Mouse (Mus musculus) kidney, embryonic 14.5 days (tissue): ENCODE measurements around the gene Pgd. TPM values are rescaled to one million over a fixed set of nuclear protein-coding genes. Genes with fewer than 3 reads are reported as not detected.

Experiments used
- ATAC-seq: fragments of 200-750 bp; cut with Nextera tagmentation; 2 replicates; pipeline ENCODE4 v1.8.0; 2017; ENCODE audit warnings: moderate number of reproducible peaks, mild to moderate bottlenecking, moderate TSS enrichment, moderate library complexity; ENCODE audit not compliant: low FRiP score, low TSS enrichment
- H3K27ac ChIP-seq: fragments of 300-500 bp; sonication (generic); 2 replicates; pipeline ENCODE4 v1.5.1; 2014; ENCODE audit warnings: low read depth, mild to moderate bottlenecking, low read length, moderate library complexity, mixed read lengths
- H3K27me3 ChIP-seq: fragments of 300-500 bp; sonication (generic); 2 replicates; pipeline ENCODE4 v1.6.1; 2014; ENCODE audit warnings: mild to moderate bottlenecking, low read length; ENCODE audit not compliant: control insufficient read depth, insufficient read depth
- H3K36me3 ChIP-seq: fragments of 300-500 bp; sonication (generic); 2 replicates; pipeline ENCODE4 v1.6.1; 2014; ENCODE audit warnings: low read length, mixed read lengths; ENCODE audit not compliant: control insufficient read depth, insufficient read depth
- H3K4me1 ChIP-seq: fragments of 300-500 bp; sonication (generic); 2 replicates; pipeline ENCODE4 v1.6.1; 2014; ENCODE audit warnings: low read length, mixed read lengths; ENCODE audit not compliant: control insufficient read depth, insufficient read depth
- H3K4me2 ChIP-seq: fragments of 300-500 bp; sonication (generic); replicated peaks from 2 replicates; pipeline ENCODE4 v1.6.1; 2014; ENCODE audit warnings: low read depth, mild to moderate bottlenecking, low read length
- H3K4me3 ChIP-seq: fragments of 300-500 bp; sonication (generic); 2 replicates; pipeline ENCODE4 v1.5.1; 2014; ENCODE audit warnings: mild to moderate bottlenecking, low read length
- H3K9ac ChIP-seq: fragments of 300-500 bp; sonication (generic); 2 replicates; pipeline ENCODE4 v1.6.1; 2014; ENCODE audit warnings: low read depth, mild to moderate bottlenecking, low read length, moderate library complexity
- H3K9me3 ChIP-seq: fragments of 300-500 bp; sonication (generic); 2 replicates; pipeline ENCODE4 v1.6.1; 2016; ENCODE audit warnings: low read length; ENCODE audit not compliant: control insufficient read depth
- WGBS: fragments of 180-500 bp; shearing (Covaris S2); extraction: QIAGEN DNeasy Blood & Tissue Kit; methylation state at CpG from one replicate; pipeline ENCODE4 v1.1.7; 2014; 5-methylcytosine and 5-hydroxymethylcytosine counted together
- polyA plus RNA-seq: library from polyadenylated mRNA; unstranded; fragments of >200 nt; fragmentation: Nextera tagmentation; extraction: Ambion mirVana; gene quantifications from 2 replicates; pipeline ENCODE4 v1.2.1, GENCODE M21; 2014

Gene Pgd
- polyA plus RNA-seq, 1 experiment from 2014 or later, result 53.6 TPM

- H3K9me3 ChIP-seq, result no peaks in the 10 kb centered on the region
- H3K27me3 ChIP-seq, result no peaks in the 10 kb centered on the region
- 93% methylated on average over 7 of the region's 7 CpGs for WGBS
- no peak overlapping the region for H3K4me3 ChIP-seq
- peaks cover 39% of the 10 kb centered on the region for H3K36me3 ChIP-seq
- H3K4me2 ChIP-seq, result no peak overlapping the region
- no peak overlapping the region for H3K27ac ChIP-seq
- H3K4me1 ChIP-seq, result no peaks in the 10 kb centered on the region
- H3K9ac ChIP-seq, result no peak overlapping the region
- ATAC-seq, result no peak
Measured at GRCm38 (mm10) chr4:149191103-149191502, 24.5 kb upstream of the Pgd start.

DNA sequence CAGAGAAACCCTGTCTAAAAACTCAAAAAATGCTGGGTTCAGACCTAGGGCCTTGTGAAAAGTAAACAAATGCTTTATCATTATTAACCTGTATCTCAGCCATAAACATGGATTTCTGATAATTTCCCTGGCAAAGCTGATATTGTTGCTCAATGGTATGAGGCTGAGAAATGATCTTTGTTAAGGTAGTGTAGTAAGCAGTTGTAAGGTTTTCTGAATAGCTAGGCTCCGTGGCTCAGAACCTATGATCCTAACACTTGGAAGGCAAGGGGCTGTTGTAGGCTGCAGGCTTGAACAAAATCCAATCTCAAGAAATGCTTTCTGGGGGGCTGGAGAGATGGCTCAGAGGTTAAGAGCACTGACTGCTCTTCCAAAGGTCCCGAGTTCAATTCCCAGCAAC is 22.0 kb upstream of the Pgd start:
- no peak overlapping the region for H3K27ac ChIP-seq
- WGBS, result 98% methylated on average over 2 of the region's 2 CpGs
- no peaks in the 10 kb centered on the region for H3K9me3 ChIP-seq
- no peak overlapping the region for H3K4me3 ChIP-seq
- no peak overlapping the region for H3K4me2 ChIP-seq
- H3K4me1 ChIP-seq, result no peaks in the 10 kb centered on the region
- ATAC-seq, result no peak
- H3K9ac ChIP-seq, result no peak overlapping the region
- H3K27me3 ChIP-seq, result no peaks in the 10 kb centered on the region
- H3K36me3 ChIP-seq, result peaks cover 56% of the 10 kb centered on the region

GRCm38 (mm10) chr4:149182755-149183154 is 16.2 kb upstream of the Pgd start:
- no peak overlapping the region for H3K27ac ChIP-seq
- H3K9ac ChIP-seq, result no peak overlapping the region
- H3K27me3 ChIP-seq, result no peaks in the 10 kb centered on the region
- no peaks in the 10 kb centered on the region for H3K4me1 ChIP-seq
- ATAC-seq, result no peak
- no peak overlapping the region for H3K4me3 ChIP-seq
- H3K9me3 ChIP-seq, result no peaks in the 10 kb centered on the region
- 65% methylated on average over 4 of the region's 4 CpGs for WGBS
- H3K36me3 ChIP-seq, result peaks cover 65% of the 10 kb centered on the region
- H3K4me2 ChIP-seq, result no peak overlapping the region

DNA sequence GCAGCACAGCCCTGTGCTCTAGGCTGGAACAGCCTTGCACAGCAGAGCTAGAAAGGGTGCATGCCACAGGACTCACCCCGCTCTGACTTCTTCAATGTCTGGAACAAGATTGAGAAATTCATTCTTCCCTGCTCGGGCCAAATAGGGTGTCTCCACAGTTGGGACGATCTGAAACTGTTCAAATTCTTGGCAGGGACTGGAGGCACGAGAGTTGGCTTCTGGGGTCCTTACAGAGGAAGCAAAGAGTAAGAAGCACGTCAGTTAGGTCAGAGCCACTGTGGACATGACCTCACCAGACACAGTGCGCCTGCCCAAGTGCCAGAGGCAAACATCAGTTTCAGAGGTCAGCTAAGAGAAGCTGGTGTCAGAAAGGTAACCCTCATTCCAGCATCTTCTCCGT is 15.6 kb upstream of the Pgd start:
- H3K27me3 ChIP-seq, result no peaks in the 10 kb centered on the region
- H3K27ac ChIP-seq, result no peak overlapping the region
- H3K4me2 ChIP-seq, result no peak overlapping the region
- H3K4me1 ChIP-seq, result no peaks in the 10 kb centered on the region
- 81% methylated on average over 7 of the region's 7 CpGs for WGBS
- ATAC-seq, result no peak
- peaks cover 61% of the 10 kb centered on the region for H3K36me3 ChIP-seq
- H3K9me3 ChIP-seq, result no peaks in the 10 kb centered on the region
- H3K4me3 ChIP-seq, result no peak overlapping the region
- H3K9ac ChIP-seq, result no peak overlapping the region

DNA sequence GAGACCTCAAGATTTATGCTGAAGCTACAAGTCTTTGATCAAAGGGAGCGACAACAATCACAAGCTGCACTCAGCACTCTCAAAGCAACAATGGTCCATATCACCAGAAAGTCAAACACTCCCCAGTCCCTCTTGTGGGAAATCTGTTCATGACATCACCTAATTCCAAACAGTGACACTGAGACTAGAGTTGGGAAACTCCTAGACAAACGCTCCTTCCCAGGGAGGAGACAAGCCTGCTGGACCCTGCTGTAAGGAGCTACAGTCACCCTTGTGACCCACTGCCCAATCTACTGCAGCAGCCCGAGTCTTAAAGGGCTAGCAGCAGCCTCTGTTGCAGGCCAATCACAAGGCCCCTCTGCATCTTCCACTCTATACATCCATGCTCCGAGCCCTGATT is 13.0 kb upstream of the Pgd start:
- no peak for ATAC-seq
- H3K27me3 ChIP-seq, result no peaks in the 10 kb centered on the region
- H3K4me2 ChIP-seq, result no peak overlapping the region
- peaks cover 42% of the 10 kb centered on the region for H3K36me3 ChIP-seq
- no peaks in the 10 kb centered on the region for H3K4me1 ChIP-seq
- WGBS, result 47% methylated on average over 4 of the region's 4 CpGs
- no peak overlapping the region for H3K4me3 ChIP-seq
- no peak overlapping the region for H3K9ac ChIP-seq
- no peaks in the 10 kb centered on the region for H3K9me3 ChIP-seq
- H3K27ac ChIP-seq, result no peak overlapping the region

DNA sequence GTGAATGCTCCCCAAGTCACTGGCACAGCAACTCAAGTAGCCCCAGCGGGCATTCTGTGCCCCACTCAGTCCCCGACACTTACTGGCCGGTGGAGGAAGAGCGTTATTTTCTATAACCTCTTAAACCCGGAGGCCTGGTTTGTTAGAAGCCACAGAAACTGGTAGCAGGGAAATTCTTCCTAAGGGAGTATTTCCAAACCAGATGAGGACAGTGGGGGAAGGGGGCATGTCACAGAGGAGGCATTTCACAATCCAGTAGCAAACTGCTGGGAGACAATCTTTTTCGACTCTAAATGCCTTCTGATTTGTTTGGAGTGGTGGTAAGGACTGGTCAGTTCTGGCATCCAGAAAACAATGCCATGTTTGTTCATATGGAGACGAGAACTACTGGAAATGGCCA is 12.6 kb upstream of the Pgd start:
- H3K27ac ChIP-seq, result no peak overlapping the region
- no peaks in the 10 kb centered on the region for H3K9me3 ChIP-seq
- no peaks in the 10 kb centered on the region for H3K4me1 ChIP-seq
- no peak overlapping the region for H3K4me2 ChIP-seq
- no peaks in the 10 kb centered on the region for H3K27me3 ChIP-seq
- ATAC-seq, result no peak
- no peak overlapping the region; the same call in 1 of the 2 replicates for H3K9ac ChIP-seq
- 79% methylated on average over 7 of the region's 7 CpGs for WGBS
- peaks cover 38% of the 10 kb centered on the region for H3K36me3 ChIP-seq
- H3K4me3 ChIP-seq, result no peak overlapping the region

DNA sequence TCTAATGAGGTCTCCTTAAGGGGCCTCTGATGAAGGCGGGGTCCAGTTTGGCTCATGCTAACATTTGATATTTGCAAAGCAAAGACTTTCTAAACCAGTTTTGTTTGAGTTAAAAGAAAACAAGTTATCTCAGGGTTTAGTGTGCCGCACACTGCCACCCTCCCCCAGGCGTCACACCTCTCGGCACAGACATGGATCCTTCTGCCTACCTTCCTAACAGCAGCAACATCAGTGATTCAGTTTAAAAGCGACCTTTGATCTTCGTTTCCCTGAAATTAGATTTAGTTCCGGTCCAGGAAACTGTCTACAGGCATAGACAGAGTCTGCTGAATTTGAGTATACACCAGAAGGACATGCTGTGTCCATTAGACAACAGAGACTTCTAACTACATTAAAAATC is 11.8 kb upstream of the Pgd start:
- Histone ChIP-seq H3K4me2 (no peak overlapping the region), H3K4me3 (no peak overlapping the region), H3K9ac (no peak overlapping the region), H3K9me3 (no peaks in the 10 kb centered on the region), H3K36me3 (peaks cover 29% of the 10 kb centered on the region), H3K27ac (no peak overlapping the region), H3K27me3 (no peaks in the 10 kb centered on the region), H3K4me1 (no peaks in the 10 kb centered on the region)
- ATAC-seq, result no peak
- WGBS, result 58% methylated on average over 7 of the region's 7 CpGs

DNA sequence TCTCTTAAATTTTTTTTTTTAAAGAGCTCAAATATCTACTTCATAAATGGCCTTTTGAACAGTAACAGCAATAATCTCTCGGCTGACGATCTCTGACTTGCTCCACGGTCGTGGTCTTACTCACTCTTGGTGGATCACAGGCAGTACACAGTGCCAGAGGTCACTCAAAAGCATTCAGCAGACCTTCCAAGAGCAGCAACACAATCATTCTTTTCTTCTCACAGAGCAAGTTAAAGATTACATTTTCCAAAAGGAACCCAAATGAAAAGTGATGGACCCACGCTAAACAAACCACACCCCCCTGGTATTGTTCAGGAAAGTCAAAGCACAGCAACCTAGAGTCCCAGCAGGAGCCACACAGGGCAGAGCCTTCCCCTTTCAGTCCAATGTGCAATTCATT is 10.5 kb upstream of the Pgd start:
- no peak for ATAC-seq
- 0 out of 2 replicates have a peak, but pooled peaks cover 3% of the 10 kb centered on the region for H3K4me1 ChIP-seq

GRCm38 (mm10) chr4:149176645-149177044 is 10.1 kb upstream of the Pgd start:
- whole genome bisulfite sequencing, result 85% methylated on average over 6 of the region's 6 CpGs
- no peak overlapping the region for H3K4me2 ChIP-seq
- no peak overlapping the region for H3K27ac ChIP-seq
- no peak overlapping the region for H3K9ac ChIP-seq
- H3K4me1 ChIP-seq, result 0 out of 2 replicates have a peak, but pooled peaks cover 3% of the 10 kb centered on the region
- H3K36me3 ChIP-seq, result peaks cover 15% of the 10 kb centered on the region
- no peaks in the 10 kb centered on the region for H3K27me3 ChIP-seq
- ATAC-seq, result no peak
- no peaks in the 10 kb centered on the region for H3K9me3 ChIP-seq
- H3K4me3 ChIP-seq, result no peak overlapping the region

More for the DNA sequence above, 10.5 kb upstream of the Pgd start:
- H3K9ac ChIP-seq, result no peak overlapping the region
- no peaks in the 10 kb centered on the region for H3K9me3 ChIP-seq
- WGBS, result 68% methylated on average over 5 of the region's 5 CpGs
- no peak overlapping the region for H3K4me3 ChIP-seq
- no peaks in the 10 kb centered on the region for H3K27me3 ChIP-seq
- peaks cover 19% of the 10 kb centered on the region for H3K36me3 ChIP-seq
- H3K27ac ChIP-seq, result no peak overlapping the region
- no peak overlapping the region for H3K4me2 ChIP-seq
